ENCODE assay signal across 1 mouse cellular context in genomic region chr4:124849631-124850260, GRCm38 (mm10).
TF ChIP-seq lines count a peak whose summit lies in the region.

No protein-coding gene starts in this region.

TF ChIP-seq in MEL, 35 proteins besides CTCF, POLR2A, EP300 and RAD21:
- TF ChIP-seq MAFK (IDR thresholded peaks at IDR 0.05; ENCODE audit: borderline replicate concordance, low read depth, low read length), result no peak
- TF ChIP-seq HCFC1 (IDR thresholded peaks at IDR 0.05; ENCODE audit: low read depth, low read length), result no peak
- no peak for TF ChIP-seq CHD2 (IDR thresholded peaks at IDR 0.05; ENCODE audit: low read length)
- TF ChIP-seq TAL1 (IDR thresholded peaks at IDR 0.05; ENCODE audit: low read length), result no peak
- 0 out of 2 replicates have a peak, but pooled peaks have one; percentile 20 for TF ChIP-seq TBP (IDR thresholded peaks at IDR 0.05; ENCODE audit: low read depth, low read length)
